Mouse (Mus musculus): Measurements from ENCODE around the gene Flnb.
A peak's percentile ranks its signal among the peaks of the same experiment; 100 is the strongest.

Flnb gene

GRCm38 (mm10) chr14:7992158-7992557 is 174.4 kb downstream of the Flnb start:
- no peak for DNase-seq (ENCODE audit: low spot score in 2 of 2)

DNA sequence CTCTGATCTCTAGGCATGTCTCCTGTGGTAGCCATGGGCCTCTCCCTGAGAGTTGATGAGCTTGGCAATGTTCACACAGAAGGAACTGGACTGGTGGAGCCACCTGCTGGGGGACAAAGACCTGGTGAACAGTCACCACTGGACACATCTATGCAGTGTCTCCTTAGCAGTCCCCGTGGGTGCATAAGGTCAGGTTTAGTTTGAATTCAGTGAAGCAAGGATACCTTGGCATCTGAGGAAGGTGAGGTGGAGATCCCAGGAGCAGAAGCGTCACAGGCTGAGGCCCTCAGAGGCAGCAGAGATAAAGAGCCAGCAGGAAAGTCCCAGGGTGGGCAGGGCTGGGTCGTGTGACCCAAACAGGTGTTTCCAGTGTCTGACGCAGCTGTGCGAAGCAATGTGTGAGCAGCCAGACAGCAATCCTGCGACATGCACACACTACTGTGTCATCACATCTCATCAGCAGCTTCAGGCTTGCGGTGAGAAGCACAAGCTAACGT is 176.6 kb downstream of the Flnb start, which contains the start of gene Dnase1l3:
Gene Dnase1l3, minus strand, starts transcription at position 303 of the 497 bp plus-strand sequence.
- DNase-seq (ENCODE audit: low spot score in 2 of 2) = peak in 1 of 2 experiments; percentile 20

DNA sequence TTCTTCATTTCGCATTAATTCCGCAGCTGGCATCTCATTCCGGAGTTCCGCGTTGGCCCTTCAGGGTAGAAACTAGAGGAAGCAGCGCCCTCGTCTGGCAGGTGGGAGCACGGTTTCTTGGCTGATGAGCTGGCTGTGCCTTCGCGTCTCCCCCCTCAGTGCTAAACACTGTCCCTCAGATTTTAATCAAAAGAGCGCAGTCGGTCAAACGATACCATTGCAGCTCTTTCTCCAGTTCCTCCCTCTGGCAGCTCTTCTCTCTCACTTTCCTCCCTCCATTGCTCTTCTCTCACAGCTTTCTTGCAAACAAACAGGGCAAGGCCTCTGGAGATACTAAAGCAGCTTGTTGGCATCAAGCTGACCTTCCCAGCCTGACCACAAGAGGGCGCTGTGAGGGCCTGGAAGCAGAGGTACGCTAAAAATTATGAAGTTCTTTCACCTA is 179.5 kb downstream of the Flnb start:
- peak; percentile 80 to 93 for DNase-seq (ENCODE audit: low spot score in 2 of 2)

GRCm38 (mm10) chr14:7999030-7999429 is 181.3 kb downstream of the Flnb start:
- DNase-seq (ENCODE audit: low spot score in 2 of 2) = no peak

DNA sequence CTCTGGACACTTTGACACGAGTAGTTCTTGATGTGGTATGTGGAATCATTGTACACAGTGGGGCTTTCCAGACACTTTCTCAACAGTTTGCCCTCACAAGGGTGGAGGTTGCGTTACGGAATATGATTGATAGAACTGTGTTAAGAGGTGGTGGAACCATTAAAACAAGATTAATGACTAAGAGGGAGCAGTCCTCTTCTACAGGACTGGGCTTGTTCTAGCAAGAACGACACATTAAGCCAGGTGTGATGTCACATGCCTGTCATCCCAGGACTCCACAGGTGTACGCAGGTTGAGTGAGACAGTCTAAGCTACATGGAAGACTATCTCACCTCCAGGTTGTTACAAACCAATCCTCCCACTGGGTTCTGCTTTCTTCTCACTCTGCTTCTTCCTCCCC is 181.7 kb downstream of the Flnb start:
- no peak for DNase-seq (ENCODE audit: low spot score in 2 of 2)

GRCm38 (mm10) chr14:8000247-8000646 is 182.5 kb downstream of the Flnb start:
- DNase-seq (ENCODE audit: low spot score in 2 of 2) = no peak

Measured in thymus, postnatal 10 days (tissue).